Mouse (Mus musculus) ES-E14 (cell line): ENCODE results near the gene Zfp523. TPM values are rescaled to one million over a fixed set of nuclear protein-coding genes. Genes with fewer than 3 reads are reported as not detected.

Experiments
- DNase-seq: peaks from one replicate; pipeline ENCODE4 v3.0.0-alpha.2; 2013; ENCODE audit warnings: low read depth, low spot score
- H3K27ac ChIP-seq: 2 replicates; pipeline ENCODE4 v1.5.1; 2012; ENCODE audit warnings: low read depth, mild to moderate bottlenecking, low read length, moderate library complexity, mixed read lengths; ENCODE audit not compliant: poor library complexity, insufficient read depth, severe bottlenecking
- H3K36me3 ChIP-seq: 2 replicates; pipeline ENCODE4 v1.6.1; 2012; ENCODE audit warnings: mild to moderate bottlenecking, low read length, moderate library complexity, mixed read lengths; ENCODE audit not compliant: control insufficient read depth, poor library complexity, insufficient read depth, severe bottlenecking
- H3K4me1 ChIP-seq, 2 experiments: fragments of 150-350 bp in 1 of 2; sonication (generic) in 1 of 2; 2 replicates each; pipeline ENCODE4 v1.6.1; 2012; ENCODE audit warnings: low read length in 2 of 2, mild to moderate bottlenecking in 1 of 2, mixed read lengths in 1 of 2; ENCODE audit not compliant: control insufficient read depth in 2 of 2, insufficient read depth in 2 of 2, poor library complexity in 1 of 2
- H3K4me3 ChIP-seq, 2 experiments: fragments of 150-350 bp in 1 of 2; sonication (generic) in 1 of 2; 2 replicates each; pipeline ENCODE4 v1.5.1; 2012; ENCODE audit warnings: low read length in 2 of 2, low read depth in 1 of 2, mild to moderate bottlenecking in 1 of 2, mixed read lengths in 1 of 2; ENCODE audit not compliant: insufficient read depth in 1 of 2, poor library complexity in 1 of 2, severe bottlenecking in 1 of 2
- H3K9ac ChIP-seq: 2 replicates; pipeline ENCODE4 v1.6.1; 2012; ENCODE audit warnings: low read depth, mild to moderate bottlenecking, low read length, mixed read lengths; ENCODE audit not compliant: poor library complexity, insufficient read depth, severe bottlenecking
- H3K9me3 ChIP-seq: fragments of 150-350 bp; sonication (generic); 2 replicates; pipeline ENCODE4 v1.6.1; 2012; ENCODE audit warnings: low read depth, mild to moderate bottlenecking, low read length; ENCODE audit not compliant: control insufficient read depth, insufficient read depth
- CHD2 ChIP-seq: IDR thresholded peaks from 2 replicates; pipeline ENCODE4 v1.6.1; 2014; ENCODE audit warnings: mild to moderate bottlenecking, low read depth, low read length, inconsistent platforms
- HCFC1 ChIP-seq: IDR thresholded peaks from 2 replicates; pipeline ENCODE4 v1.6.1; 2012; ENCODE audit warnings: low read length, inconsistent platforms, borderline replicate concordance; ENCODE audit not compliant: insufficient read depth
- MAFK ChIP-seq: IDR thresholded peaks from 2 replicates; pipeline ENCODE4 v1.6.1; 2014; ENCODE audit warnings: mild to moderate bottlenecking, low read depth, low read length, inconsistent platforms; ENCODE audit not compliant: insufficient read depth
- ZC3H11A ChIP-seq: IDR thresholded peaks from 2 replicates; pipeline ENCODE4 v1.6.1; 2012; ENCODE audit warnings: low read depth, mild to moderate bottlenecking, inconsistent platforms, low read length, borderline replicate concordance
- ZNF384 ChIP-seq: IDR thresholded peaks from 2 replicates; pipeline ENCODE4 v1.6.1; 2012; ENCODE audit warnings: low read depth, low read length, inconsistent platforms
- in situ Hi-C, 2 experiments: fragments of 600-800 bp; cut with MboI; formaldehyde crosslinking; loops; one replicate each; pipeline ENCODE4 v1.15.1; 2025; ENCODE audit warnings: low sequenced_read_pairs in 2 of 2, inconsistent platforms in 1 of 2; ENCODE audit not compliant: unreplicated experiment in 2 of 2
- total RNA-seq: library from RNA; depleted of rRNA; stranded (reverse); fragments of 300-350 nt; gene quantifications from 2 replicates; pipeline ENCODE4 v1.2.3, GENCODE M21; 2012

Gene Zfp523
- total RNA-seq, 1 experiment, result 11.4 TPM

DNA sequence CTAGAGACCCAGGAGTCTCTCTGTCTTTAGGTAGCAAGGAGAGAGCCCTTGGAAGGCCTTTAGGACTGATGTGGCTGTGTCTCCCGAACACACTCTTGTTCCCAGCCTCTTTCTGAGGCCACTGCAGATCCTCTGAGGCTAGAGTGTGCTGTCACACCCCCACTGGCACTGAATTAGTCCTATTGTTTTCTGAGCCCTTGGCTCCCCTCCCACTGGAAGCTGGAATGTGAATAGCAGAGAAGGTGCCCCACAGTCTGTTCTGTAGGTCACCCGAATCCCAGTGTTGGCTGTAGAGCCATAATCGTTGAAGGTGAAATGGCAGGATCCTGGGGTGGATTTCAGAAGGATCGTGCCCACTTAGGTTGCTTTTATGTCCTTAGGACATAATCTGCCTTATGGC is 3.4 kb downstream of the Zfp523 start:
- TF ChIP-seq MAFK, result no peak
- no peak for TF ChIP-seq HCFC1
- no peak for TF ChIP-seq ZNF384
- no peak for TF ChIP-seq ZC3H11A
- no peak for TF ChIP-seq CHD2
- in situ Hi-C loops, result no loop called here
- no peaks in the 10 kb centered on the region for H3K9me3 ChIP-seq
- DNase-seq, result no peak
- no peaks in the 10 kb centered on the region for H3K36me3 ChIP-seq
- H3K4me3 ChIP-seq, result no peak overlapping the region
- peaks cover 6 to 30% of the 10 kb centered on the region in 2 experiments; a peak in 3 of 4 replicates for H3K4me1 ChIP-seq
- H3K27ac ChIP-seq, result no peak overlapping the region
- no peak overlapping the region; the same call in 1 of the 2 replicates for H3K9ac ChIP-seq

GRCm38 (mm10) chr17:28180783-28181544 is 4.0 kb downstream of the Zfp523 start:
- DNase-seq, result no peak
- Histone ChIP-seq H3K4me3 (no peak overlapping the region), H3K4me1 (peaks cover 6 to 30% of the 10 kb centered on the region in 2 experiments; a peak in 3 of 4 replicates), H3K9me3 (no peaks in the 10 kb centered on the region), H3K9ac (peak overlapping the region; percentile 17; the same call in 1 of the 2 replicates), H3K36me3 (no peaks in the 10 kb centered on the region), H3K27ac (no peak overlapping the region)
- TF ChIP-seq MAFK (no peak), ZNF384 (0 out of 2 replicates have a peak, but pooled peaks have one; percentile 18), CHD2 (no peak), HCFC1 (no peak), ZC3H11A (no peak)
- in situ Hi-C loops, result no loop called here

GRCm38 (mm10) chr17:28184971-28185638 is 8.2 kb downstream of the Zfp523 start:
- Histone ChIP-seq H3K27ac (no peak overlapping the region), H3K36me3 (no peaks in the 10 kb centered on the region), H3K4me3 (no peak overlapping the region), H3K9ac (no peak overlapping the region), H3K9me3 (no peaks in the 10 kb centered on the region), H3K4me1 (peaks cover 0 to 13% of the 10 kb centered on the region in 2 experiments; a peak in 2 of 4 replicates)
- no peak for DNase-seq
- in situ Hi-C loops, result no loop called here
- TF ChIP-seq ZNF384 (no peak), HCFC1 (no peak), MAFK (no peak), ZC3H11A (no peak), CHD2 (no peak)

- no peak overlapping the region for H3K9ac ChIP-seq
- no peak overlapping the region for H3K27ac ChIP-seq
- H3K4me1 ChIP-seq, result no peaks in the 10 kb centered on the region
- no peak for TF ChIP-seq HCFC1
- no peaks in the 10 kb centered on the region for H3K9me3 ChIP-seq
- in situ Hi-C loops, result no loop called here
- DNase-seq, result no peak
- no peaks in the 10 kb centered on the region; the same call in 1 of the 2 replicates for H3K36me3 ChIP-seq
- no peak overlapping the region for H3K4me3 ChIP-seq
Observed at GRCm38 (mm10) chr17:28188313-28188712, 11.4 kb downstream of the Zfp523 start.
